Mouse (Mus musculus): ENCODE measurements around the gene Fbxw4.

GRCm38 (mm10) chr19:45649776-45650175, 10.3 kb downstream of the Fbxw4 start:
- no peak for TF ChIP-seq CTCF (IDR thresholded peaks at IDR 0.05; ENCODE audit: insufficient read depth, low read length)
- TF ChIP-seq POLR2A (IDR thresholded peaks at IDR 0.05; ENCODE audit: borderline replicate concordance, extremely low read depth, low read depth, low read length): no peak
